8 mouse cellular contexts compared by ENCODE assay signal in the genomic region with DNA sequence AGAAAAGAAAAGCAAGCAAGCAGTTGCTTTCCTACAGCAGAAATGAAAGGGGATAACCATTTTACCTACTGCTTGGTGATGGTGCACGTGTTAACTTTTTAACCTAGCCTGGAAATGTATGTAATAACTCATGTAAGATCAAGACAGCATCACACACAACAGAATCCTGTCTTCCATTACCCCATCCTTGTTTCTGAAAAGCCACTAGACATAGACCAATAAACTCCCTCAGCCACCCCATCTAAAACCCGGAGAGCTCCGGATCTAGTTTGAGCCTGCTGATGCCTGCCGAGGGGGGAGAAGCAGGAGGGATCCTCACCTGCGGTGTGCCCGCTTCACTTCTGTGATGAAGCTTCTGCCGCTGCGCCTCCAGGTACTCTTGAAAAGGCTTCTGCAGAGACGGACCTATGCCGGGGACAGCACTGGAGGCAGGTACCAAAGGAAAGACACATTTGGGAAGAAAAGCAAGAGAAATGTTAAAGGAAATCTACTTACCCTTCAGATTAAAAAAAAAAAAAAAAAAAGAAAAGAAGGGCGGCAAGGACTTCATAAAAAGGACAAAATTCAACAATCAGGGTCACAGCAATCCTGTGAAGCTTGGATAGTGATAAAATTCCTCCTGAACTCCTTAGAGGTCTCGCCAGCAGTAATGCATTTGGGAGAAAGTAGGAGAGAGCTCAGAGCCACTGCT. TPM values are rescaled to one million over a fixed set of nuclear protein-coding genes. Genes with fewer than 3 reads are reported as not detected.
DNase-seq lines count a peak whose midpoint lies in the region; ATAC-seq lines count a peak whose summit lies in the region.

No protein-coding gene starts in this region.

- peak overlapping the region; percentile 95 for H3K27ac ChIP-seq in heart, embryonic 10.5 days
- H3K27ac ChIP-seq in lung, embryonic 16.5 days (ENCODE audit: low read length), result peak overlapping the region; percentile 94
- peak overlapping the region; percentile 96 for H3K27ac ChIP-seq in stomach, embryonic 15.5 days

- no peak for DNase-seq in heart, embryonic 10.5 days (ENCODE audit: low spot score)
- DNase-seq in heart, adult 8-10 months (ENCODE audit: low spot score), result no peak
- peak; percentile 58 for DNase-seq in c-Kit-positive CD71-positive TER-119-positive erythroid progenitor cells, embryonic 14.5 days (ENCODE audit: low spot score)
- no peak for DNase-seq in left cerebral cortex, adult 11 months (ENCODE audit: low spot score)
- DNase-seq in left cerebral cortex, adult 9 months (ENCODE audit: low spot score in 2 of 2), result no peak

- peak overlapping the region; percentile 77 for H3K4me2 ChIP-seq in lung, embryonic 16.5 days (ENCODE audit: low read depth, low read length)
- H3K4me2 ChIP-seq in stomach, embryonic 15.5 days, result peak overlapping the region; percentile 62

- no peaks in the 10 kb centered on the region for H3K27me3 ChIP-seq in heart, embryonic 10.5 days (ENCODE audit: insufficient read depth, poor library complexity, severe bottlenecking)
- H3K27me3 ChIP-seq in lung, embryonic 16.5 days (ENCODE audit: control insufficient read depth, insufficient read depth, low read depth, low read length), result no peaks in the 10 kb centered on the region
- no peaks in the 10 kb centered on the region for H3K27me3 ChIP-seq in stomach, embryonic 15.5 days (replicated peaks)

- H3K9ac ChIP-seq in lung, embryonic 16.5 days (ENCODE audit: low read length), result peak overlapping the region; percentile 83
- peak overlapping the region; percentile 49 for H3K9ac ChIP-seq in stomach, embryonic 15.5 days

- no peaks in the 10 kb centered on the region for H3K36me3 ChIP-seq in heart, embryonic 10.5 days
- no peaks in the 10 kb centered on the region for H3K36me3 ChIP-seq in lung, embryonic 16.5 days (ENCODE audit: control insufficient read depth, insufficient read depth, low read length)
- H3K36me3 ChIP-seq in stomach, embryonic 15.5 days, result no peaks in the 10 kb centered on the region

- no peaks in the 10 kb centered on the region for H3K9me3 ChIP-seq in heart, embryonic 10.5 days
- no peaks in the 10 kb centered on the region for H3K9me3 ChIP-seq in lung, embryonic 16.5 days (ENCODE audit: control insufficient read depth, low read length)
- no peaks in the 10 kb centered on the region for H3K9me3 ChIP-seq in stomach, embryonic 15.5 days

- H3K4me3 ChIP-seq in heart, embryonic 10.5 days, result peak overlapping the region; percentile 70
- H3K4me3 ChIP-seq in lung, embryonic 16.5 days (ENCODE audit: low read length), result peak overlapping the region; percentile 66
- peak overlapping the region; percentile 54 for H3K4me3 ChIP-seq in stomach, embryonic 15.5 days (replicated peaks)

- peak; percentile 9 for ATAC-seq in inflammation-experienced regulatory T-cells, adult 6 months
- no peak for ATAC-seq in lung, embryonic 16.5 days (ENCODE audit: low read depth)
- no peak for ATAC-seq in stomach, embryonic 15.5 days (ENCODE audit: insufficient read depth, low FRiP score, low read depth)

- H3K4me1 ChIP-seq in heart, embryonic 10.5 days, result peaks cover 23% of the 10 kb centered on the region
- H3K4me1 ChIP-seq in lung, embryonic 16.5 days (replicated peaks; ENCODE audit: control insufficient read depth, insufficient read depth, low read length), result peaks cover 19% of the 10 kb centered on the region
- peaks cover 8% of the 10 kb centered on the region; the same call in 1 of the 2 replicates for H3K4me1 ChIP-seq in stomach, embryonic 15.5 days

- 8% methylated on average over 12 of the region's 12 CpGs for WGBS in heart, embryonic 10.5 days
- WGBS in lung, embryonic 16.5 days, result 9% methylated on average over 12 of the region's 12 CpGs
- WGBS in stomach, embryonic 15.5 days, result 11% methylated on average over 12 of the region's 12 CpGs

RNA-seq across cellular contexts. Expression of gene Tubd1, which starts 41.5 kb away (rescaled TPM):
- polyA plus RNA-seq in heart, embryonic 10.5 days (2016; fragmentation: Nextera tagmentation; extraction: Ambion mirVana), result 11.8 and 12.8 TPM in 2 replicates
- total RNA-seq in heart, adult 8-10 months (2022), result 1 to 10 TPM; 5.4 to 6.2 (median 5.8) TPM
- 1 to 10 TPM; 4.8 to 8.2 (median 5.6) TPM for polyA plus RNA-seq in inflammation-experienced regulatory T-cells, adult 6 months (2017; shearing (Covaris generic))
- 13.3 and 14.0 TPM in 2 replicates for polyA plus RNA-seq in lung, embryonic 16.5 days (2015; fragmentation: Nextera tagmentation; extraction: Ambion mirVana)
- polyA plus RNA-seq in stomach, embryonic 15.5 days (2015; fragmentation: Nextera tagmentation; extraction: Ambion mirVana), result 11.9 and 12.9 TPM in 2 replicates

RNA-seq across cellular contexts. Expression of gene Rps6kb1, which starts 41.7 kb away (rescaled TPM):
- 54.3 and 60.4 TPM in 2 replicates for polyA plus RNA-seq in heart, embryonic 10.5 days (2016; fragmentation: Nextera tagmentation; extraction: Ambion mirVana)
- 10 to 100 TPM; 16.5 to 24.5 (median 23.9) TPM for total RNA-seq in heart, adult 8-10 months (2022)
- polyA plus RNA-seq in inflammation-experienced regulatory T-cells, adult 6 months (2017; shearing (Covaris generic)), result 10 to 100 TPM; 56.3 to 59.1 (median 57.3) TPM
- 56.4 and 62.1 TPM in 2 replicates for polyA plus RNA-seq in lung, embryonic 16.5 days (2015; fragmentation: Nextera tagmentation; extraction: Ambion mirVana)
- polyA plus RNA-seq in stomach, embryonic 15.5 days (2015; fragmentation: Nextera tagmentation; extraction: Ambion mirVana), result 53.7 and 62.2 TPM in 2 replicates
